Mouse (Mus musculus): ENCODE data around the gene Sirpa. TPM values are rescaled to one million over a fixed set of nuclear protein-coding genes. Genes with fewer than 3 reads are reported as not detected.

Sirpa gene
- polyA plus RNA-seq (2015; fragmentation: Nextera tagmentation; extraction: Ambion mirVana), result 23.9 and 26.2 TPM in 2 replicates

DNA sequence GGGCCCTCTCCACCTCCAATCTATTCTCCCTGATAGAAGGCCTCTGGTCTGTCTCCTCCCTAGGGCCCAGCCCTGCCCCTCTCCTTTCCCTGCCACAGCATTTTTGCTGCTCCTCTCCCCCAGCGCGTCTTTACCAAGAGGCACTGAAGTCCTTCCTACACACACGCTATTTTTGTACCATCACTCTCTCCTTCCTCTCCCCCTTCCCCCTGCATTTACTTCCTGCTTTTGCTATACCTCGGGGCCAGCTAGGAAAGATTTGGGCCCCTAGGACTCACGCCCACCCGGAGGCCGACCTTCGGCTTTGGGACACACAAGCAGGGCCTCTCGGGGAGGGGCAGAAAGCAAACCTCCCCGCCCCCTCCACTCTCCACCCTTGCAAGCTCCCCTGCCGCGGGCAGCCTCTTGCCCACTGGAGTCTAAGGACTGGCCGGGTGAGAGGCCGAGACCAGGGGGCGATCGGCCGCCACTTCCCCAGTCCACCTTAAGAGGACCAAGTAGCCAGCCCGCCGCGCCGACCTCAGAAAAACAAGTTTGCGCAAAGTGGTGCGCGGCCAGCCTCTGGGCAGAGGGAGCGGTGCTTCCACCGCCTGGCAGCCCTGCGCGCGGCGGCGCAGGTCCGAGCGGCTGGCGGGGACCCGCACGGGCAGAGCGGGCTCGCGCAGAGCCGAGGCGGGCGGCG, at the start of gene Sirpa:
Sirpa (plus strand) TSS at position 377 of the 682 bp plus-strand sequence.
- Histone ChIP-seq H3K9ac (ENCODE audit: low read length) (peak within 1 kb of the TSS; percentile 93), H3K36me3 (ENCODE audit: control insufficient read depth, insufficient read depth, low read length) (no peaks in the 10 kb centered on the region), H3K9me3 (replicated peaks; ENCODE audit: control insufficient read depth, low read length) (no peaks in the 10 kb centered on the region), H3K27me3 (ENCODE audit: control insufficient read depth, insufficient read depth, low read length) (no peaks in the 10 kb centered on the region), H3K27ac (ENCODE audit: low read length) (peak within 1 kb of the TSS; percentile 93), H3K4me2 (ENCODE audit: low read depth, low read length) (peak within 1 kb of the TSS; percentile 92), H3K4me1 (ENCODE audit: control insufficient read depth, insufficient read depth, low read length) (peaks cover 21% of the 10 kb centered on the region), H3K4me3 (replicated peaks; ENCODE audit: low read length) (peak within 1 kb of the TSS; percentile 78)
- under 1% methylated on average over 41 of the region's 43 CpGs for WGBS
- ATAC-seq (ENCODE audit: insufficient read depth, low FRiP score), result peak; percentile 75

DNA sequence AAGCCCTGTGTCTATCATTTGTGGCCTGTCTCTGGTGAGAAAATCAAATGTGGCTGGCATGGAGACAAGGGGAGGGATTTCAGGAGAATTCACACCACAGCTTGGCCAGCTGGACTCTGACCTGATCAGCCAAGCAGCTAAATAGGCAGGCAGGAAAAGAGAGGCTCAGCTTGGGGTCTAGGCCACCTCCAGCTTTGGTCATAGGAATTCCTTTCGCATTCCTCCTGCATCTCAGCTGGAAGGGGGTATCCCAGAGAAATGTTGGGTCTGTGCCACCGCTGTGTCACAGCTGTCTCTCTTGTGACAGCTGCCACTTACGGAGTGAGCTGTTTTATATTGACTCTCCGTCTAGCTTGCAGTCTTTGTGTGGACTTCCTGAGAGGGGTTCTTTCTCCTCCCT, 48.2 kb upstream of the Sirpa start:
- Histone ChIP-seq H3K27me3 (ENCODE audit: control insufficient read depth, insufficient read depth, low read length) (no peaks in the 10 kb centered on the region), H3K27ac (ENCODE audit: low read length) (no peak overlapping the region), H3K4me3 (replicated peaks; ENCODE audit: low read length) (no peak overlapping the region), H3K4me2 (ENCODE audit: low read depth, low read length) (no peak overlapping the region), H3K36me3 (ENCODE audit: control insufficient read depth, insufficient read depth, low read length) (no peaks in the 10 kb centered on the region), H3K9ac (ENCODE audit: low read length) (no peak overlapping the region), H3K4me1 (ENCODE audit: control insufficient read depth, insufficient read depth, low read length) (no peaks in the 10 kb centered on the region), H3K9me3 (replicated peaks; ENCODE audit: control insufficient read depth, low read length) (no peaks in the 10 kb centered on the region)
- WGBS, result 45% methylated on average over 4 of the region's 4 CpGs
- no peak for ATAC-seq (ENCODE audit: insufficient read depth, low FRiP score)

DNA sequence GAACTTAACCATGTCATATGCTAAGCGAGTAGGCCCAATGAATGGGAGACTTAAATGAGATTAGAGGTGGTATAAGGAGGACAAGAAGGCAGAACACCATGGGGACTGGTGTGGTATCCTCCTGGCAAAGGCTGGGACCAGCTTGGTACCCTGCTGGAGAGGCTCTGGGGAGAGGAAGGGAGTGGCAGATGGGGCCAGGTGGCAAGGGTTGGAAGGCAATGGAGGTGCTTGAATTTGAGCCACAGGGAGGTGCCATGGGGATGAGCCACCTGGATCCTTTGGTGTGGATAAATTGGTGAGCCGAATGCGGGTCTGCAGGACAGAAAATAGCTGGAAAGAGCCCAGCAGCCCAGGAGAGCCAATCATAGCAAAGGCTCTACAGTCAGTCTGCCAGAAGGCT, 47.7 kb upstream of the Sirpa start:
- Histone ChIP-seq H3K4me2 (ENCODE audit: low read depth, low read length) (no peak overlapping the region), H3K4me1 (ENCODE audit: control insufficient read depth, insufficient read depth, low read length) (no peaks in the 10 kb centered on the region), H3K9me3 (replicated peaks; ENCODE audit: control insufficient read depth, low read length) (no peaks in the 10 kb centered on the region), H3K4me3 (replicated peaks; ENCODE audit: low read length) (no peak overlapping the region), H3K9ac (ENCODE audit: low read length) (no peak overlapping the region), H3K27ac (ENCODE audit: low read length) (no peak overlapping the region), H3K36me3 (ENCODE audit: control insufficient read depth, insufficient read depth, low read length) (no peaks in the 10 kb centered on the region), H3K27me3 (ENCODE audit: control insufficient read depth, insufficient read depth, low read length) (no peaks in the 10 kb centered on the region)
- WGBS, result 70% methylated on average over 3 of the region's 3 CpGs
- no peak for ATAC-seq (ENCODE audit: insufficient read depth, low FRiP score)

DNA sequence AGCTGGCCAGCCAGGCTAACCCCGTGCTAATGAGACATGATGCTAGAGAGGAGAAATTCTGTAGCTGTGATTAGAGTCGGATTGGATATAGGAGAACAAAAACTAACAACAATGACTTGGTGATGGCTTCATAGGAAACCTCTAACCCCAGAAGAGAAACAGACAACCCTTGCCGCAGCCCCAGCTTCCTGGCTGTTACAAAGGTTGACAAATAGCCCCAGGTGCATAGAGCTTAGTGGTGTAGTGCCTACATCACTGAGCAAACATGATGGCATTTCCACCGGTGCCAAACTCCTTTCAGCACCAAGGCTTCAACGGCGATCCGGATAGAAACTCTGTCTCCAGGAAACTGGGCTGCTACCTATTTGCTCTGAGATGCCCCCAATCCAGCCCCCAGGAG, 47.0 kb upstream of the Sirpa start:
- no peaks in the 10 kb centered on the region for H3K4me1 ChIP-seq (ENCODE audit: control insufficient read depth, insufficient read depth, low read length)
- H3K36me3 ChIP-seq (ENCODE audit: control insufficient read depth, insufficient read depth, low read length), result no peaks in the 10 kb centered on the region
- H3K9ac ChIP-seq (ENCODE audit: low read length), result no peak overlapping the region
- no peak overlapping the region for H3K27ac ChIP-seq (ENCODE audit: low read length)
- 66% methylated on average over 7 of the region's 7 CpGs for WGBS
- no peak for ATAC-seq (ENCODE audit: insufficient read depth, low FRiP score)
- H3K27me3 ChIP-seq (ENCODE audit: control insufficient read depth, insufficient read depth, low read length), result no peaks in the 10 kb centered on the region
- no peak overlapping the region for H3K4me2 ChIP-seq (ENCODE audit: low read depth, low read length)
- H3K9me3 ChIP-seq (replicated peaks; ENCODE audit: control insufficient read depth, low read length), result no peaks in the 10 kb centered on the region
- no peak overlapping the region for H3K4me3 ChIP-seq (replicated peaks; ENCODE audit: low read length)

DNA sequence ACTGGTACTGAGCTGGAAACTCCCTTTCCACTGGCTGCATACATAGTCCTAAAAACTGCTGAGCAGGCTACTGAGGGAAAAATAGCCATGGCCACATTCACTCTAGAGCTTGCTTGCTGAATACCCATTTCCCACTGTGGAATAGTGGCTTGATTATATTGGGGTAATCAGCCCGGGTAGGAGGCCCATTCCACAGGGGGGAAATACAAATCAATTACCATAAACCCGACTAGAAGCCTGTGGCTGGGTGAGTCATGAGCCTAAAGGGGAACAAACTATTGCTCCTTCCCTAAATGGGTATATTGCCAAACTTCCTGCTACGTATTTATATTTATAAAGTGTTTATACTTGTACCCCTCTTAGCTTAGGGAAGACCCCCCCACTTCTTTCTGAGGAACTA, 45.9 kb upstream of the Sirpa start:
- ATAC-seq (ENCODE audit: insufficient read depth, low FRiP score), result no peak
- Histone ChIP-seq H3K4me2 (ENCODE audit: low read depth, low read length) (no peak overlapping the region), H3K9ac (ENCODE audit: low read length) (no peak overlapping the region), H3K4me3 (replicated peaks; ENCODE audit: low read length) (no peak overlapping the region), H3K36me3 (ENCODE audit: control insufficient read depth, insufficient read depth, low read length) (no peaks in the 10 kb centered on the region), H3K27me3 (ENCODE audit: control insufficient read depth, insufficient read depth, low read length) (no peaks in the 10 kb centered on the region), H3K9me3 (replicated peaks; ENCODE audit: control insufficient read depth, low read length) (no peaks in the 10 kb centered on the region), H3K27ac (ENCODE audit: low read length) (no peak overlapping the region), H3K4me1 (ENCODE audit: control insufficient read depth, insufficient read depth, low read length) (no peaks in the 10 kb centered on the region)
- WGBS, result 50% methylated on average over 3 of the region's 3 CpGs

DNA sequence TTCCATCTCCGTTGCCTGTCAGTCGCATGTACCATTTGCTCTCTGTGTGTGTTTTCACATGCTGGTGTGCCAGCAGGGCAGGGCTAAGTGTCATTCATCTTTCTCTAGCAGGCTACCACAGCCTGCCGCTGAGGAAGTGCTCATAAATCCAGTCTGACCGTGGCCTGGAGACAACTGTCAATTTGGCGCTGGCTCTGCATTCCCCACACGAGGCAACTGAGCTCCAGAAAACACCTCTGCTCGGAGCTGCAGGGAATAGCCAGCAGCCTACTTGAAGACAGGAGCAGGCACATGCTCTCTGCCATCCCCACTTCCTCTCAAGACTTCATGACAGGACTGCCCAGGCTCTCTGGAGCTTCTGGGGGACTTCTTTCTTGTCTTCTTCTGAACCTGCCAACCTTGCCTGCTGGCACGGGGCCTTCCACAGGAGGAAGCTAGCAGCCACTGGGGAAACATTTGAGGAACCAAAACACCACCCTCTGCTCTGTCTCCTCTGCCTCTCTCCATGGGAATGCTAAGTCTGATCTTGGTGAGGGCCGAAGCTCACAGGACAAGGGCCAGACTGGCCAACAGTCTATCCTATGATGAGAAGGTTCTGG, 43.0 kb upstream of the Sirpa start:
- Histone ChIP-seq H3K9ac (ENCODE audit: low read length) (peak overlapping the region; percentile 16; the same call in 1 of the 2 replicates), H3K4me2 (ENCODE audit: low read depth, low read length) (no peak overlapping the region), H3K4me1 (ENCODE audit: control insufficient read depth, insufficient read depth, low read length) (no peaks in the 10 kb centered on the region), H3K4me3 (replicated peaks; ENCODE audit: low read length) (no peak overlapping the region), H3K9me3 (replicated peaks; ENCODE audit: control insufficient read depth, low read length) (no peaks in the 10 kb centered on the region), H3K36me3 (ENCODE audit: control insufficient read depth, insufficient read depth, low read length) (no peaks in the 10 kb centered on the region), H3K27me3 (ENCODE audit: control insufficient read depth, insufficient read depth, low read length) (no peaks in the 10 kb centered on the region), H3K27ac (ENCODE audit: low read length) (no peak overlapping the region)
- WGBS, result 37% methylated on average over 9 of the region's 9 CpGs
- ATAC-seq (ENCODE audit: insufficient read depth, low FRiP score), result no peak

DNA sequence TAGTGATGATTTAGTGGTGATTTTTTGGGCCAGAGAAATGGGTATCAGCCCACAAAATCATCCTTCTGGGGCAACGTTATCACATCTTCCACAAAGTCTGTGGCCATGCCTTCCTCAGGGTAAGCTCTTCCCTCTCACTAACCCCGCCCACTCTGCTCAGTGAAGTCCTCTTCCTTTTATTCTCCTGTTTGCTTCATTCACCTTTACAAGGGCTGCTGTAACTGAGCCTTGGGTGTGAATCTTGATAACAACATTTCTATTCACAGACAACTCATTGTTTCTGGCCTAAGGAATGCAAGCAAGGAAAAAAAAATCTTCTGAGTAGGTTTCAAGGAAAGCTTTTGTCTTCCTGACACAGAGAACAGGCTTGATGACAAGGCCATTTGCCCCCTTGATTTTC, 41.9 kb upstream of the Sirpa start:
- Histone ChIP-seq H3K4me2 (ENCODE audit: low read depth, low read length) (no peak overlapping the region), H3K4me1 (ENCODE audit: control insufficient read depth, insufficient read depth, low read length) (no peaks in the 10 kb centered on the region), H3K27me3 (ENCODE audit: control insufficient read depth, insufficient read depth, low read length) (no peaks in the 10 kb centered on the region), H3K9ac (ENCODE audit: low read length) (no peak overlapping the region), H3K36me3 (ENCODE audit: control insufficient read depth, insufficient read depth, low read length) (no peaks in the 10 kb centered on the region), H3K4me3 (replicated peaks; ENCODE audit: low read length) (no peak overlapping the region), H3K9me3 (replicated peaks; ENCODE audit: control insufficient read depth, low read length) (no peaks in the 10 kb centered on the region), H3K27ac (ENCODE audit: low read length) (no peak overlapping the region)
- WGBS, result 54% methylated on average over 2 of the region's 2 CpGs
- ATAC-seq (ENCODE audit: insufficient read depth, low FRiP score), result no peak

DNA sequence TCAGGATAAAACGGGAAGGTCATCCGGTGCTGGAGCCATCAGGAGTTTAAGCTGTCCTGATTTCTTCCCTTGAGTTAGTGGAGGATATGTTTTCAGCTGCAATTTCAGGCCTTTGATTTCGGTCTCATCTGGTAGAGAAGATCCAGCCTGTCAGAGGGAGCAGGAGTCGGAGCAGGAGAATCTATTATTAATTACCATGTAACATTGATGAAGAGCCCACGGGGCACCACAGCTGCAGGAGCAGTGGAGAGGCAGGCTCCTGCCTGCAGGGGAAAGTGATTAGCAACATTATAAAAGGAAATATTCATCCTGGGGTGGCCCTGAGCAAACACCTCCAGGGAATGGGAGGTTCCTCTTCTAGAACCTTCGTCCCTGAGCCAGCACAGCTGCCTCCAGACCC, 36.6 kb upstream of the Sirpa start:
- Histone ChIP-seq H3K36me3 (ENCODE audit: control insufficient read depth, insufficient read depth, low read length) (no peaks in the 10 kb centered on the region), H3K9me3 (replicated peaks; ENCODE audit: control insufficient read depth, low read length) (no peaks in the 10 kb centered on the region), H3K9ac (ENCODE audit: low read length) (no peak overlapping the region), H3K4me2 (ENCODE audit: low read depth, low read length) (no peak overlapping the region), H3K27ac (ENCODE audit: low read length) (no peak overlapping the region), H3K4me3 (replicated peaks; ENCODE audit: low read length) (no peak overlapping the region), H3K27me3 (ENCODE audit: control insufficient read depth, insufficient read depth, low read length) (no peaks in the 10 kb centered on the region), H3K4me1 (ENCODE audit: control insufficient read depth, insufficient read depth, low read length) (no peaks in the 10 kb centered on the region)
- ATAC-seq (ENCODE audit: insufficient read depth, low FRiP score), result no peak
- 63% methylated on average over 6 of the region's 6 CpGs for WGBS

DNA sequence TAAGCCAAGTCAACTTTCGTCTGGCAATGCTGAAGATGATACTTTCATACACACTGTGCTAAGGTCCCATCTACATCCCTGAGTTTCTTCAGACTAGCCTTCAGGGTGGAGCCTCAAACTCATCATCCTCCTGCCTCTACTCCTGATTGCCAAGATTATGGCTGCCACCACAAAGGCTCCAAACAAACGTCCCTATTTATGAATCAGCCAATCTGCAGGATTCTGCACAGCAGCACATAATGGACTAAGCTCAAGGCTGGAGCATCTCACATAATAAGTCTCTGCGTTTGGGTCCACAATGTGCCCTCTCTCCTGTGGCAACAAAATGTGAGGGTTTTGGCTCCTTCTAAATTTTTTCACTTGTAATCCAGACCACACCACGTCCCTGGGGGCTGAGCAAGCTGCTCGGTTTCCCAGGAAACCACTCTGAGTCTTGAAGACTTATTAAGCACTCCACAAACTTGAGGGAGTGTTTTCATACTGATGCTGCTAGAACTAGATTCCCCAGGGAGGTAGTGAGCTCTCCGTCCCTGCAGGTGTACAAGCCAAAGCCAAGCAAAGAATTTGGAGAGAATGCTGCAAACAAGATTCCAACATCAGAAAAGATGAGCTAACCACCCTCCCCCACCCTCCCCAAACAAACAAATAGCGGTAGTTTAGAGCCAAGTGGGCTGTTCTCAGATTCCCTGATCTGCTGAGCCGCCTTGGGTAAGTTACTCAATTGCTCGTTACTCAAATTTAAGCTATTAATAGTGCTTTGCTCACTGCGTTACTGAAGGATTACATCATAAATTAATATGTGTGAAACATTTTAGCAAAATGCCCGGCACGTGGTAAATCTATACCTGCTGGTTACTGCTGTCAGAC, 34.4 kb upstream of the Sirpa start:
- Histone ChIP-seq H3K4me3 (replicated peaks; ENCODE audit: low read length) (no peak overlapping the region), H3K27ac (ENCODE audit: low read length) (no peak overlapping the region), H3K36me3 (ENCODE audit: control insufficient read depth, insufficient read depth, low read length) (no peaks in the 10 kb centered on the region), H3K27me3 (ENCODE audit: control insufficient read depth, insufficient read depth, low read length) (no peaks in the 10 kb centered on the region), H3K9me3 (replicated peaks; ENCODE audit: control insufficient read depth, low read length) (no peaks in the 10 kb centered on the region), H3K9ac (ENCODE audit: low read length) (no peak overlapping the region), H3K4me2 (ENCODE audit: low read depth, low read length) (no peak overlapping the region), H3K4me1 (ENCODE audit: control insufficient read depth, insufficient read depth, low read length) (no peaks in the 10 kb centered on the region)
- WGBS, result 37% methylated on average over 12 of the region's 12 CpGs
- ATAC-seq (ENCODE audit: insufficient read depth, low FRiP score), result no peak

All from stomach, embryonic 16.5 days (tissue).